Mouse (Mus musculus): Measurements from ENCODE around the gene Ezh2. TPM values are rescaled to one million over a fixed set of nuclear protein-coding genes. Genes with fewer than 3 reads are reported as not detected.

Gene Ezh2
- total and polyA plus RNA-seq, 2 experiments = 1.9 to 6.5 TPM

- DNase-seq (ENCODE audit: extremely low read depth, low read depth, low spot score) = peak; percentile 4
- WGBS = 80% methylated on average over 5 of the region's 5 CpGs
- Histone ChIP-seq H3K27ac (replicated peaks; ENCODE audit: insufficient read depth, low read depth, low read length) (no peak overlapping the region), H3K27me3 (ENCODE audit: control insufficient read depth, insufficient read depth, low read length) (no peaks in the 10 kb centered on the region), H3K36me3 (ENCODE audit: control insufficient read depth, insufficient read depth, low read length) (no peaks in the 10 kb centered on the region; the same call in 1 of the 2 replicates), H3K4me3 (ENCODE audit: insufficient read depth, low read depth, low read length) (no peak overlapping the region), H3K9ac (ENCODE audit: low read depth, low read length) (no peak overlapping the region), H3K79me2 (ENCODE audit: control insufficient read depth, insufficient read depth, low read length) (no peaks in the 10 kb centered on the region), H3K4me1 (ENCODE audit: control insufficient read depth, insufficient read depth, low read length) (no peaks in the 10 kb centered on the region; the same call in 1 of the 2 replicates)
- TF ChIP-seq POLR2A (IDR thresholded peaks at IDR 0.05; ENCODE audit: extremely low read depth, insufficient read depth, low read length) (no peak), CTCF (IDR thresholded peaks at IDR 0.05; ENCODE audit: low read depth, low read length) (0 out of 2 replicates have a peak, but pooled peaks have one; percentile 2)
These were observed 33.7 kb downstream of the Ezh2 start for GRCm38 (mm10) chr6:47561426-47561825.

DNA sequence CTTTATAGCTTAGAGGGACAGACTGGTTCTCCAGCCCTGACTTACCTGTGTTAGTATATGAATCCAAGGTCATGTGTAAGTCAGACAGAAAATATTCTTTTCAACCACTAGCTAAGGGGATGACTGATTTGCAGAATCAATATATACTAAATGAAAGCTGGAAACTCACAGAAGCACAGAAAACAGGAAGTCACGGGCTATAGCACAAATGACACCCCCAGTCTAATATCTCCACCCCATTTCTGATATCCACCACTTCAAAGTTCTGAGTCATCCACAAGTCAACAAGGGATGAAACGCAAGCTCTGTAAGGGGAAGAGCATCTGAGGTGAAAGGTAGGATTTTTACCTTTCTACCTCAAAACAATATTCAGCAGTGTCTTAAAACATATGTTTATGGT lies 34.3 kb downstream of the Ezh2 start:
- no peak for DNase-seq (ENCODE audit: extremely low read depth, low read depth, low spot score)
- Histone ChIP-seq H3K9ac (ENCODE audit: low read depth, low read length) (no peak overlapping the region), H3K4me3 (ENCODE audit: insufficient read depth, low read depth, low read length) (no peak overlapping the region), H3K27ac (replicated peaks; ENCODE audit: insufficient read depth, low read depth, low read length) (no peak overlapping the region), H3K36me3 (ENCODE audit: control insufficient read depth, insufficient read depth, low read length) (no peaks in the 10 kb centered on the region; the same call in 1 of the 2 replicates), H3K27me3 (ENCODE audit: control insufficient read depth, insufficient read depth, low read length) (no peaks in the 10 kb centered on the region), H3K4me1 (ENCODE audit: control insufficient read depth, insufficient read depth, low read length) (no peaks in the 10 kb centered on the region; the same call in 1 of the 2 replicates), H3K79me2 (ENCODE audit: control insufficient read depth, insufficient read depth, low read length) (no peaks in the 10 kb centered on the region)
- TF ChIP-seq CTCF (IDR thresholded peaks at IDR 0.05; ENCODE audit: low read depth, low read length) = no peak
- no peak for TF ChIP-seq POLR2A (IDR thresholded peaks at IDR 0.05; ENCODE audit: extremely low read depth, insufficient read depth, low read length)
- WGBS = 84% methylated on average over 2 of the region's 2 CpGs

GRCm38 (mm10) chr6:47560407-47560806 lies 34.7 kb downstream of the Ezh2 start:
- no peaks in the 10 kb centered on the region for H3K79me2 ChIP-seq (ENCODE audit: control insufficient read depth, insufficient read depth, low read length)
- no peak overlapping the region for H3K9ac ChIP-seq (ENCODE audit: low read depth, low read length)
- no peak overlapping the region for H3K4me3 ChIP-seq (ENCODE audit: insufficient read depth, low read depth, low read length)
- TF ChIP-seq CTCF (IDR thresholded peaks at IDR 0.05; ENCODE audit: low read depth, low read length) (no peak), POLR2A (IDR thresholded peaks at IDR 0.05; ENCODE audit: extremely low read depth, insufficient read depth, low read length) (no peak)
- H3K4me1 ChIP-seq (ENCODE audit: control insufficient read depth, insufficient read depth, low read length) = no peaks in the 10 kb centered on the region
- no peaks in the 10 kb centered on the region for H3K27me3 ChIP-seq (ENCODE audit: control insufficient read depth, insufficient read depth, low read length)
- H3K27ac ChIP-seq (replicated peaks; ENCODE audit: insufficient read depth, low read depth, low read length) = no peak overlapping the region
- H3K36me3 ChIP-seq (ENCODE audit: control insufficient read depth, insufficient read depth, low read length) = no peaks in the 10 kb centered on the region; the same call in 1 of the 2 replicates
- DNase-seq (ENCODE audit: extremely low read depth, low read depth, low spot score) = no peak

GRCm38 (mm10) chr6:47559287-47559686 lies 35.9 kb downstream of the Ezh2 start:
- DNase-seq (ENCODE audit: extremely low read depth, low read depth, low spot score) = no peak
- Histone ChIP-seq H3K79me2 (ENCODE audit: control insufficient read depth, insufficient read depth, low read length) (no peaks in the 10 kb centered on the region), H3K27ac (replicated peaks; ENCODE audit: insufficient read depth, low read depth, low read length) (no peak overlapping the region), H3K4me1 (ENCODE audit: control insufficient read depth, insufficient read depth, low read length) (no peaks in the 10 kb centered on the region), H3K9ac (ENCODE audit: low read depth, low read length) (no peak overlapping the region), H3K4me3 (ENCODE audit: insufficient read depth, low read depth, low read length) (no peak overlapping the region), H3K27me3 (ENCODE audit: control insufficient read depth, insufficient read depth, low read length) (no peaks in the 10 kb centered on the region), H3K36me3 (ENCODE audit: control insufficient read depth, insufficient read depth, low read length) (peaks cover 2% of the 10 kb centered on the region; the same call in 1 of the 2 replicates)
- WGBS = 84% methylated on average over 2 of the region's 2 CpGs
- TF ChIP-seq CTCF (IDR thresholded peaks at IDR 0.05; ENCODE audit: low read depth, low read length) = no peak
- no peak for TF ChIP-seq POLR2A (IDR thresholded peaks at IDR 0.05; ENCODE audit: extremely low read depth, insufficient read depth, low read length)

- peaks cover 14% of the 10 kb centered on the region for H3K36me3 ChIP-seq (ENCODE audit: control insufficient read depth, insufficient read depth, low read length)
These were observed 42.9 kb downstream of the Ezh2 start for GRCm38 (mm10) chr6:47552280-47552679.

DNA sequence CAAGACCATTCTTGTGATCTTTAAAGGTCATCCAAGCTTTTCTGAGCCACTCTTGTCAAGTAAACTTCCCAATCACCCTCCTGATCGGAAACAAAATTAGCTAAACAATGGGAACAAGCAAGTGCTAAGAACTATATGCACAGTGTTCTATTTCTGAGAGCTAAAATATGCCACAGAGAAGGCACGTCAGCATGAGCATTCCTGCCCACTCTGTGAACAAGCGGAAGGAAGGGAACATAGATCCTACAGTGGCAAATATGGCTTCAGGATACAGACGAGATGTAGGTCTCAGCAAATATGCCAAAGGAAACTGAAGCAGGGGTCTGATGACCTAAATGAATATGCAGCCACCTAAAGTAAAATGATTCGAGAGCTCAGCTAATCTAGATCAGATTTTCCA lies 59.8 kb downstream of the Ezh2 start:
- DNase-seq (ENCODE audit: extremely low read depth, low read depth, low spot score) = no peak
- H3K27me3 ChIP-seq (ENCODE audit: control insufficient read depth, insufficient read depth, low read length) = no peaks in the 10 kb centered on the region
- H3K4me1 ChIP-seq (ENCODE audit: control insufficient read depth, insufficient read depth, low read length) = peaks cover 15% of the 10 kb centered on the region
- H3K9ac ChIP-seq (ENCODE audit: low read depth, low read length) = no peak overlapping the region
- H3K4me3 ChIP-seq (ENCODE audit: insufficient read depth, low read depth, low read length) = no peak overlapping the region
- TF ChIP-seq POLR2A (IDR thresholded peaks at IDR 0.05; ENCODE audit: extremely low read depth, insufficient read depth, low read length) (no peak), CTCF (IDR thresholded peaks at IDR 0.05; ENCODE audit: low read depth, low read length) (no peak)
- 89% methylated on average over 5 of the region's 5 CpGs for WGBS
- H3K36me3 ChIP-seq (ENCODE audit: control insufficient read depth, insufficient read depth, low read length) = peaks cover 2% of the 10 kb centered on the region; the same call in 1 of the 2 replicates
- H3K27ac ChIP-seq (replicated peaks; ENCODE audit: insufficient read depth, low read depth, low read length) = no peak overlapping the region
- H3K79me2 ChIP-seq (ENCODE audit: control insufficient read depth, insufficient read depth, low read length) = no peaks in the 10 kb centered on the region

More at GRCm38 (mm10) chr6:47552280-47552679, 42.9 kb downstream of the Ezh2 start:
- Histone ChIP-seq H3K79me2 (ENCODE audit: control insufficient read depth, insufficient read depth, low read length) (no peaks in the 10 kb centered on the region), H3K4me1 (ENCODE audit: control insufficient read depth, insufficient read depth, low read length) (no peaks in the 10 kb centered on the region), H3K27ac (replicated peaks; ENCODE audit: insufficient read depth, low read depth, low read length) (no peak overlapping the region), H3K9ac (ENCODE audit: low read depth, low read length) (no peak overlapping the region), H3K27me3 (ENCODE audit: control insufficient read depth, insufficient read depth, low read length) (no peaks in the 10 kb centered on the region), H3K4me3 (ENCODE audit: insufficient read depth, low read depth, low read length) (no peak overlapping the region)
- TF ChIP-seq POLR2A (IDR thresholded peaks at IDR 0.05; ENCODE audit: extremely low read depth, insufficient read depth, low read length) (no peak), CTCF (IDR thresholded peaks at IDR 0.05; ENCODE audit: low read depth, low read length) (no peak)
- WGBS = 77% methylated on average over 4 of the region's 4 CpGs
- no peak for DNase-seq (ENCODE audit: extremely low read depth, low read depth, low spot score)
